Mouse (Mus musculus): ENCODE measurements around the gene Vapa. TPM values are rescaled to one million over a fixed set of nuclear protein-coding genes. Genes with fewer than 3 reads are reported as not detected.

Vapa gene
- polyA plus RNA-seq, 1 experiment from 2014 or later, result 240 TPM

DNA sequence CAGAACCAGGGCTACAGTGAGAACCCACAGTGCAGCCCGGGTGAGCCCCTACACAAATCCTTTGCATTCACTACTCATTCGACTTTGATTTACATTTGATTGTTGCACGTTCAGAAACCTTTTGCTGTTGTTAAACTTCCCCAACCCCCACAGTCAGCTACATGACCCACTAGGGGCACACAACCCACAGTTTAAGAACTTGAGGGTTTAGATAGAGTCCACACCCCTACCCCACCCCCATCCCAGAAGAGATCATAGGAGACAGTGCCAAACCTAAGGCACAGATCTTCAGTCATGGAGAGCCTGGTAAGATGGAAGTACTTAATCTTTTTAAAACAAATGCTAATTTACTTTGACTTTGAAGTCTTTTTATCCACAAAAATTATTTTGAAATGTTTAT, 2.3 kb upstream of the Vapa start:
- no peaks in the 10 kb centered on the region for H3K27me3 ChIP-seq (replicated peaks)
- H3K4me2 ChIP-seq (replicated peaks), result no peak overlapping the region
- no peaks in the 10 kb centered on the region for H3K36me3 ChIP-seq
- no peaks in the 10 kb centered on the region; the same call in 1 of the 2 replicates for H3K4me1 ChIP-seq (replicated peaks)
- H3K9me3 ChIP-seq, result no peaks in the 10 kb centered on the region
- no peak for ATAC-seq
- no peak overlapping the region for H3K27ac ChIP-seq
- H3K9ac ChIP-seq, result no peak overlapping the region
- 48% methylated on average over 3 of the region's 3 CpGs for WGBS
- H3K4me3 ChIP-seq (replicated peaks), result no peak overlapping the region

DNA sequence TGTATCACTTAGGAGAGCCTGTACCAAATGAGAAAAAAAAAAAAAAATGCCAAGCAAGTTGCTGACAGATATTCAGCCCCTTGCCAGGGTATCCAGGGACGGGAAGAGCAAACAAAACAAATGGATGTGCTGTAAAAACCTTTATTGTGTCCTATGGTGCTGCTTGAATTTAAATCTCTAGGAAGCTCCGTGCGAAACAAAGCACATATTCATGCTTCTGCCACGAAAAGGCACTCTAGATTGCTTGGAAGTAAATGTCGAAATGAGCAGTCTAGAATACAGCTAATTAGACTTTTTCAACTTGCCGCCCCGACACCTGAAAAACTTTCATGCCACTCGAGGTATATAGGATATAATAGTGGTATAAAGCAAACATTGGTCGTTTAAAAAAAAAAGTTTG, 1.1 kb upstream of the Vapa start:
- Histone ChIP-seq H3K36me3 (no peaks in the 10 kb centered on the region), H3K9me3 (no peaks in the 10 kb centered on the region), H3K4me3 (replicated peaks) (peak overlapping the region; percentile 97), H3K9ac (peak overlapping the region; percentile 66), H3K27me3 (replicated peaks) (no peaks in the 10 kb centered on the region), H3K4me2 (replicated peaks) (peak overlapping the region; percentile 62), H3K4me1 (replicated peaks) (peaks cover 2% of the 10 kb centered on the region), H3K27ac (peak overlapping the region; percentile 99)
- 1% methylated on average over 9 of the region's 9 CpGs for WGBS
- ATAC-seq, result no peak

DNA sequence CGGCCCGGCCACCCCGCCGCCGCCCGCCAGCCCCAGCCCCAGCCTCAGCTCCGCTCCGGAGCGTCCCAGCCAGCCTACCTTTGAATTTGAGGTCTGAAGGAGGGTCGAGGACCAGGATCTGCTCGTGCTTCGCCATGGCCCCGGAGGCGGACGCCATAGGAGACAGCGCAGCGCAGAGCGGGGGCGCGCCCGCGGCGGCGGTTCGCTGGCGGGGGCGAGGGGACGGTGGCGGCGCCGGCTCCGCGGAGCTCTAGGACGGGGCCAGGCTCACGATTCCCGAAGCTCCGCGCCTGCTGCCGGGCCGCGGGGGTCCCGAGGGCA, 253 bp downstream of the Vapa start:
- H3K27me3 ChIP-seq (replicated peaks), result no peaks in the 10 kb centered on the region
- H3K9ac ChIP-seq, result peak overlapping the region; percentile 100
- peak; percentile 54 for ATAC-seq
- H3K9me3 ChIP-seq, result no peaks in the 10 kb centered on the region
- peak overlapping the region; percentile 97 for H3K4me3 ChIP-seq (replicated peaks)
- H3K27ac ChIP-seq, result peak overlapping the region; percentile 99
- H3K4me2 ChIP-seq (replicated peaks), result peak overlapping the region; percentile 68
- under 1% methylated on average over 42 of the region's 42 CpGs for WGBS
- peaks cover 11% of the 10 kb centered on the region for H3K4me1 ChIP-seq (replicated peaks)
- no peaks in the 10 kb centered on the region for H3K36me3 ChIP-seq

DNA sequence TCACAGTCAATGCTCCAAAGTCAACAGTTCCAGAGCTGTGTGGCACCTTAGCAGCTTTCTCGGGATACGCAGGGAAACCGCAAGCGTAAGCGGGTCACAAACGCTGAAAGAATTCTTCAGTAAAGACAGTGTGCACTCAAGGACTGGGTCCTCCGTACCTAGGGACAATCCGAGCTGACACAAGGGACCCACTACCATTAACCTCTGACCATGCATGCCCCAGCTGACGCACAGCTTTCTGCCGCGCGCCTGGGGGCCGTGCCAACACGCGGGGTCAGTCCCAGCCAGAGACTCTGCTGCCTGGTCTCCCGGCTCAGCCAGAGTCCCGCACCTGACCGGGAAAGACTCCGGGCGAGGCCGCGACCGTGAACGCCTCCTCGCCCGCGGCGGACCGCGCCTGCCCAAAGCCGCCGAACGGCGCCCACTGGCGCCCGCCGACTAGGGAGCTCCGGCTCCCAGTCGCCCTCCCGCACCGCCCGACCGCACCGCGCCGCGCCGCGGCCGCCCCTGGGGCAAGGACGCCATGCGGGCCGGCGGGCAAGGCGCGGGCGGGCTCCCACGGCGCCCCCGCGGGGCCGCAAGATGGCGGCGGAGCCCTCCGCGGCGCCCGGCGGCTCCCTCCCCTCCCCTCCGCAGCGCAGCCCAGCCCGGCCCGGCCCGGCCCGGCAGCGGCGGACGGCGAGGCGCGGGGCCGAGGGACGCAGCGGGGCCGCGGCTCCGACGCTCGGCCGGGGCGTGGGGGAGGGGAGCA, 789 bp downstream of the Vapa start:
- H3K4me1 ChIP-seq (replicated peaks), result peaks cover 14% of the 10 kb centered on the region
- H3K4me3 ChIP-seq (replicated peaks), result peak overlapping the region; percentile 97
- peak overlapping the region; percentile 100 for H3K9ac ChIP-seq
- H3K36me3 ChIP-seq, result no peaks in the 10 kb centered on the region
- WGBS, result under 1% methylated on average over 54 of the region's 91 CpGs
- ATAC-seq, result peak; percentile 39
- H3K27me3 ChIP-seq (replicated peaks), result no peaks in the 10 kb centered on the region
- no peaks in the 10 kb centered on the region for H3K9me3 ChIP-seq
- H3K4me2 ChIP-seq (replicated peaks), result peak overlapping the region; percentile 68
- H3K27ac ChIP-seq, result peak overlapping the region; percentile 99

DNA sequence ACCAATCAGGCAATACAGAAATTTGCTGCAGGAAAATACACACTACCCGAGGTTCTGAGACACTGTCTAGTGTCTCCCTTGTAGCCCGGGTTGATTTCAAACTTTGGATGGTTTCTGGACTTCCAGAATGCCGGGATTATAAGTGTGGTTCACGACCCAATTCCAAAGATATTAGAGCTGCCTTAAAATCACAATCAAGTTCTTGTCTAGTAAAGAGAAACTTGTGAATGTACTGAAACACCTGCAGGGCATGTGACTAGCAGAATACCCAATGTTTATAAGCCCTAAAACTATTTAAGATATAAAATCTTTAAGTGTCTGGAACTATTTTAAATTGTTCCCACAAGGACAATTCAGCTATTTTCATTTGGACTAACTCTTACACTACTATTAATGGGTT, 1.6 kb downstream of the Vapa start:
- 5% methylated on average over 4 of the region's 4 CpGs for whole genome bisulfite sequencing
- H3K27me3 ChIP-seq (replicated peaks), result no peaks in the 10 kb centered on the region
- no peaks in the 10 kb centered on the region for H3K9me3 ChIP-seq
- no peak for ATAC-seq
- no peak overlapping the region for H3K27ac ChIP-seq
- peak overlapping the region; percentile 97 for H3K4me3 ChIP-seq (replicated peaks)
- H3K4me2 ChIP-seq (replicated peaks), result peak overlapping the region; percentile 68
- H3K4me1 ChIP-seq (replicated peaks), result peaks cover 18% of the 10 kb centered on the region
- no peaks in the 10 kb centered on the region for H3K36me3 ChIP-seq
- H3K9ac ChIP-seq, result no peak overlapping the region

DNA sequence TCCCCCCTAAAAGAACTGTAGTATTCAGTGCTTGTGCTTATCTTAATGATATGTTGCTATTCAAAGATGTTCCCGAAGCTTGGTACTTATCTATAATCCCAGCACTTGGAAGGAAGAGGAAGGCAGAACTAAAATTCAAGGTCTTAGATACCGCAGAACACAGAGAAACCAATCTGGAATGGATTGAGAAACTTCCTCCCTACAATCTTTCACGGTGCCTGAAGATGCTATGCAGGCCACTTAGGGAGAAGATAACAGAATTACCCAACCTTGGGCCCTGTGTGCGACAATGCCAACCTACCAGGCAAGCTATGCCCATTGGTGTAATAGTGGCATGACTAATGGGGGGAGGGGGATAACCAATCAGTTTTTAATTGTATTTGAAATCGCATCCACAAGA, 4.6 kb downstream of the Vapa start:
- H3K9me3 ChIP-seq, result no peaks in the 10 kb centered on the region
- no peak overlapping the region for H3K4me3 ChIP-seq (replicated peaks)
- no peak overlapping the region for H3K4me2 ChIP-seq (replicated peaks)
- no peak overlapping the region for H3K9ac ChIP-seq
- 59% methylated on average over 5 of the region's 5 CpGs for WGBS
- H3K27ac ChIP-seq, result no peak overlapping the region
- H3K4me1 ChIP-seq (replicated peaks), result peaks cover 25% of the 10 kb centered on the region
- ATAC-seq, result no peak
- no peaks in the 10 kb centered on the region for H3K27me3 ChIP-seq (replicated peaks)
- no peaks in the 10 kb centered on the region for H3K36me3 ChIP-seq

DNA sequence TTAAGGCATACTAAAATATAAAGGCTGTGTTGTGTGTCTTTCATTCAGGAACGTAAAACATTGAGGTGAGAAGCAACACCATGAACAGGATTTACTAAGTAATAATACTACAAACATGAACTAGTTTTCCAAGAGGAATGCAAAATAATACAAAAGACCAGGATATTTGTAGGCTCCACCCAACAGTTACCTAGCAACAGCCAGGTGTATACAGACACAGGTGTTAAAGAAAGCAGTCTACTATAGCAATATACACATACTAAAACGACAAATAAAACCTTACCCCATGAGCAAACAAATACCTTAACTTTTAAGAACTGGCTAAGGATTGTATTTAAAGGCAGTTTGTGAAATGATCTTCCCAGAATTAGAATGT, 5.1 kb downstream of the Vapa start:
- H3K36me3 ChIP-seq, result no peaks in the 10 kb centered on the region
- H3K27ac ChIP-seq, result no peak overlapping the region
- H3K4me3 ChIP-seq (replicated peaks), result no peak overlapping the region
- no peak for ATAC-seq
- 74% methylated on average over 2 of the region's 2 CpGs for WGBS
- H3K4me1 ChIP-seq (replicated peaks), result peaks cover 25% of the 10 kb centered on the region
- no peaks in the 10 kb centered on the region for H3K27me3 ChIP-seq (replicated peaks)
- H3K9ac ChIP-seq, result no peak overlapping the region
- H3K9me3 ChIP-seq, result no peaks in the 10 kb centered on the region
- H3K4me2 ChIP-seq (replicated peaks), result no peak overlapping the region

DNA sequence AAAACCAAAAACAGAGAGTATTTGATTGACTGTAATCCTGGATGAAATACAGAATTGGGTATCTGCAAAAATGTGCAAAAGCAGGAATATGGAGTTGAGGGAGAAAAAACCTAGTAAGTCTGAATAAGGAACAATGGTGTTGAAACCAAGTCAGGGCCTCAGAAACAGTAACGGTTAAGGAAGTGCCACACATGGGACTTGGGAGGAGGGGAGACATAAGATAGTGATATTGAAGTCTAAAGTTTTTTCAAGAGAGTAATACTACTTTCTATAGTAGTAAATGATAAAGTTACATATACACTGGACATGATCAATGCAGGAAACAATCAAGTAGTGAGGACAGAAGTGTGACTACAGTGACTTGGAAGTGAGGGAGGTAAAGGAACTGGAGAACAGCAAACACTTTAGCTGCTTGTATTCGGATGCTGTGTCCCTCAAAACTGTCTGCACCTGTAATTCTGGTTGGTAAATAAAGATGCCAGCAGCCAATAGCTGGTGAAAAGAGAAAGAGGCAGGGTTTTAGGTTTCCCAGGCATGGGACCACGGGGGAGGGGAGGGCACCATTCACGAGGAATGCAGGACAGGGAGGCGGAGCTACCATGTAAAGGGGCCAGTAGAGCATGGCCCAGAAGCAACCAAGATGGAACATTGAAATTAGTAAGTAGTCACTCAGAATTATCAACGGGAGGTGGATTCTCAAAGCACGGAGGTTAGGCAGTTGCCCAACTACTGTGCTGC, 5.6 kb downstream of the Vapa start:
- WGBS, result 54% methylated on average over 7 of the region's 7 CpGs
- H3K27me3 ChIP-seq (replicated peaks), result no peaks in the 10 kb centered on the region
- H3K9ac ChIP-seq, result no peak overlapping the region
- H3K9me3 ChIP-seq, result no peaks in the 10 kb centered on the region
- H3K27ac ChIP-seq, result no peak overlapping the region
- no peak overlapping the region for H3K4me3 ChIP-seq (replicated peaks)
- no peak for ATAC-seq
- H3K36me3 ChIP-seq, result no peaks in the 10 kb centered on the region
- peaks cover 25% of the 10 kb centered on the region for H3K4me1 ChIP-seq (replicated peaks)
- H3K4me2 ChIP-seq (replicated peaks), result no peak overlapping the region

DNA sequence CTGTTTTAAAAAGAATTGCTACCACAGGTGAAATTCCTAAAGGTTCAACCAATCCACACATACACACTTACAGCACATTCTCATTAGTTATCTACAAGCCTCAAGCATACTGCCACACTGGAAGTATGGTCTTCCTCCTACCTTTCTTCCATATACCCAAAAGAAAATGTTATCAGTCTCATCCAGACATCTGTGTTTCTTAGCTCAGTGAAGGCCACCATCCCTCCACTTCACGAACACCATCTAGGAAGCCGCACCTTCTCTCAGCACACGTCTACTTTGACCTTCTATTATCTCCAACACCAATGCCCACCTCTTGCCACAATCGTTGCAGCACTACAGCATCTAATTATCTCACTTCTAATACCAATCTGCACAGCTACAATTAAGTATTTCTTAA, 7.3 kb downstream of the Vapa start:
- Histone ChIP-seq H3K9me3 (no peaks in the 10 kb centered on the region), H3K27me3 (replicated peaks) (no peaks in the 10 kb centered on the region), H3K27ac (no peak overlapping the region), H3K9ac (no peak overlapping the region), H3K4me3 (replicated peaks) (no peak overlapping the region), H3K4me2 (replicated peaks) (no peak overlapping the region), H3K36me3 (no peaks in the 10 kb centered on the region), H3K4me1 (replicated peaks) (peaks cover 25% of the 10 kb centered on the region)
- ATAC-seq, result peak; percentile 24; the same call in 1 of the 2 replicates
- 61% methylated on average over 4 of the region's 4 CpGs for WGBS

DNA sequence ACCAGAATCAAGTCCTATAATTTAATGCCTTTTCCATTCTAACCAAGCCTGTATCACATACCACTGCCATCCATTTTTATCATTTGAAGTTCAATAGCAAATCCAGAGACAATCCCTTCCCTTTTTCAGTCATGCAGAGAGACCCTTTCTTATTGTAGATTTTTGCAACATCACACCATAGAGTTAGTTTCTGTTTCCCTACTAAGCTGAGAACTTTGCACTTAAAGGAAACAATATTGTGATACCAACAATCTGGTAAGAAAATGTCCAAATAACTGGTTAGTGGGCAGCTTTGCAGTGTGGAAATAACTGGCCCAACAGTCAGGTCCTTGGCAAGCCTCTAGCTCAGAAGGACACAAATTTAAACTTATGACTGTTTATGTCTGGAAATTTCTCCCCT, 8.5 kb downstream of the Vapa start:
- Histone ChIP-seq H3K27ac (no peak overlapping the region), H3K9me3 (no peaks in the 10 kb centered on the region), H3K4me2 (replicated peaks) (no peak overlapping the region), H3K36me3 (no peaks in the 10 kb centered on the region), H3K9ac (no peak overlapping the region), H3K4me1 (replicated peaks) (peaks cover 25% of the 10 kb centered on the region), H3K27me3 (replicated peaks) (no peaks in the 10 kb centered on the region), H3K4me3 (replicated peaks) (no peak overlapping the region)
- no peak for ATAC-seq

DNA sequence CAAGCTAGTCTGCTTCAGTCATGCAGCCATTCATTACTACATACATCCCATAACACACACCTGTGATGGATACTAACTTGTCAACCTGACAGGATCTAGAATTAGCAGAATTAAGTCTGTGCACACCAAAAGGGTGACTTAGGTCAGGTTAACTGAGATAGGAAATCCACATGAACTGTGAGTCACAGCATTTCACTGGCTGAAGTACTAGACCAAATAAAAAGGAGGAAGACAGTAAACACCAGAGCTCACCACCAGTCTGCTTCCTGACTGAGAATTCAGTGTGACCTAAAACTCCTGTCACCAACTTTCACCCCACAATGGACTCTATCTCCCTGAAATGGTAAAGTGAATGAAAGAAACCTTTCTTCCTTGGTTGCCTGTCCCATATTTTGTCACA, 9.0 kb downstream of the Vapa start:
- Histone ChIP-seq H3K4me2 (replicated peaks) (no peak overlapping the region), H3K27me3 (replicated peaks) (no peaks in the 10 kb centered on the region), H3K9me3 (no peaks in the 10 kb centered on the region), H3K4me3 (replicated peaks) (no peak overlapping the region), H3K27ac (no peak overlapping the region), H3K9ac (no peak overlapping the region), H3K36me3 (no peaks in the 10 kb centered on the region), H3K4me1 (replicated peaks) (peaks cover 22% of the 10 kb centered on the region)
- ATAC-seq, result no peak

DNA sequence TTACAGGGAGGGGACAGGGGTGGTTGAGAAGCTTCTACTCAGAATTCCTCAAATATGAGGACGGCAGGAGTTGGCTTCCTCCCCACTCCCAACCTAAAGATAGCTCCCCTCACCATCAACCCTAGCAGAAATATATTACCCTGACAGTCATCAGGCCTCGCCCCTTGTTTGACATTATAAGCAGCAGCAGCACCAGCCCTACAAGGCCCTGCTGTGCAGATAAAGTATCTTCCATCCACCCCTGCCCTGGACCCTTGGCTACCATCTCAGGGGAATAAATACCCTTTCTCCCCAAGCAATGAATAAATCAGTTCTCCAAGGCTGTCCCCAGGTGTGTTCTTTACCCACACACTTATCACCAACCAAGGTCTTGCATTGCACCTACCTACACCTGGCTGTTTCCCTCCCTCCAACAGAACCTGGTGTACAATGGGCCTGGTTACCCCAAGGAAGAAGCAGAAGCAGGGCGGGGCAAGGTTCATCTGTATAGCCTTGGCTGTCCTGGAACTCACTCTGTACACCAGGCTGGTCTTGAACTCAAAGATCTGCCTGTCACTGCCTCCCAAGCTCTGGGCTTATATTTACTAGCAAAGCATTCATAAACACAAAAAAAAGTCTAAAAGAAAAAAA, 15.4 kb downstream of the Vapa start:
- no peaks in the 10 kb centered on the region for H3K27me3 ChIP-seq (replicated peaks)
- no peak overlapping the region for H3K4me3 ChIP-seq (replicated peaks)
- peaks cover 9% of the 10 kb centered on the region for H3K4me1 ChIP-seq (replicated peaks)
- H3K9ac ChIP-seq, result no peak overlapping the region
- H3K36me3 ChIP-seq, result peaks cover under 1% of the 10 kb centered on the region; the same call in 1 of the 2 replicates
- H3K27ac ChIP-seq, result no peak overlapping the region
- ATAC-seq, result peak; percentile 66
- H3K4me2 ChIP-seq (replicated peaks), result no peak overlapping the region
- no peaks in the 10 kb centered on the region for H3K9me3 ChIP-seq
- 64% methylated on average over 3 of the region's 3 CpGs for WGBS

All from intestine, embryonic 15.5 days (tissue).